In the genomic region with DNA sequence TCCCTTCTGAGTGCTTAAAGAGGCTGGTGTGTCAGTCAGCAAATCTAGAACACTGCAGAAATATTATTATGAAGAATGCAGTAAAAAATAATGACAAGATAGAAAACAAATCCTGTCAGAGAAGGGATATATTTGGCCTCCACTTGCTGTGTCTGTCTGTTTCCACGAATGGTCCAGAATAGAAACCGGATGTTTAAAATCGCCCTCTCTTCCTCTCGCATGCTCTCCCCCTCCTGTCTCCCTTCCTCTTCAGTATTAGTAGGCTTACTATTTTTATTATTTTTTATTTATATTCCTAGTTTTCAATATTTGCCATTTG, we compare ENCODE assay signal across 15 mouse cellular contexts.
DNase-seq lines count a peak whose midpoint lies in the region; ATAC-seq lines count a peak whose summit lies in the region.
"Had no signal": no experiment of that assay in that cellular context is flagged by ENCODE, and none has a peak within 500 bp of the region (broad histone marks: within the 10 kb centered on the region; RNA-seq: fewer than 3 reads in every experiment).

No protein-coding gene starts in this region.

- no peak overlapping the region for H3K4me3 ChIP-seq in forebrain, embryonic 13.5 days
- no peak overlapping the region for H3K4me3 ChIP-seq in forebrain, embryonic 11.5 days (ENCODE audit: low read depth, low read length)
- H3K4me3 ChIP-seq in megakaryocyte, embryonic 14.5 days (replicated peaks) = peak overlapping the region; percentile 23
- no peak overlapping the region for H3K4me3 ChIP-seq in hindbrain, embryonic 15.5 days
- H3K4me3 ChIP-seq: gastrocnemius, adult 2 months; kidney, embryonic 15.5 days; stomach, embryonic 15.5 days had no signal

- H3K27ac ChIP-seq in forebrain, embryonic 13.5 days = peak overlapping the region; percentile 49
- no peak overlapping the region for H3K27ac ChIP-seq in forebrain, embryonic 11.5 days (ENCODE audit: low read depth, low read length)
- peak overlapping the region; percentile 42 for H3K27ac ChIP-seq in hindbrain, embryonic 15.5 days (replicated peaks)
- H3K27ac ChIP-seq: gastrocnemius, adult 2 months; kidney, embryonic 15.5 days; stomach, embryonic 15.5 days had no signal

- 88% methylated on average over 4 of the region's 4 CpGs for WGBS in forebrain, embryonic 13.5 days
- 81% methylated on average over 4 of the region's 4 CpGs for WGBS in forebrain, embryonic 11.5 days
- 84% methylated on average over 4 of the region's 4 CpGs for WGBS in hindbrain, embryonic 15.5 days

- H3K4me1 ChIP-seq in forebrain, embryonic 13.5 days = peaks cover 18% of the 10 kb centered on the region
- H3K4me1 ChIP-seq in forebrain, embryonic 11.5 days (replicated peaks; ENCODE audit: control insufficient read depth, insufficient read depth, low read length) = 0 out of 2 replicates have a peak, but pooled peaks cover 2% of the 10 kb centered on the region
- peaks cover 43% of the 10 kb centered on the region for H3K4me1 ChIP-seq in megakaryocyte, embryonic 14.5 days
- H3K4me1 ChIP-seq in hindbrain, embryonic 15.5 days (replicated peaks) = peaks cover 7% of the 10 kb centered on the region
- H3K4me1 ChIP-seq: kidney, embryonic 15.5 days; stomach, embryonic 15.5 days had no signal

- no peak overlapping the region for H3K4me2 ChIP-seq in forebrain, embryonic 13.5 days
- H3K4me2 ChIP-seq in forebrain, embryonic 11.5 days (ENCODE audit: low read depth, low read length, severe bottlenecking) = no peak overlapping the region
- no peak overlapping the region for H3K4me2 ChIP-seq in hindbrain, embryonic 15.5 days
- H3K4me2 ChIP-seq: kidney, embryonic 15.5 days; stomach, embryonic 15.5 days had no signal

- ATAC-seq in forebrain, embryonic 13.5 days = no peak
- ATAC-seq in forebrain, embryonic 11.5 days (replicated peaks; ENCODE audit: low FRiP score) = no peak
- no peak for ATAC-seq in megakaryocyte, adult 5-6 weeks (ENCODE audit: poor library complexity, severe bottlenecking)
- ATAC-seq in hindbrain, embryonic 15.5 days (ENCODE audit: low FRiP score, low read depth) = no peak

- no peak for DNase-seq in forebrain, embryonic 11.5 days (ENCODE audit: low spot score)
- DNase-seq in kidney, adult 18-20 months = no peak
- DNase-seq in layer of hippocampus, postnatal 25 days (ENCODE audit: extremely low spot score in 1 of 2, low spot score in 1 of 2) = no peak
- no peak for DNase-seq in adrenal gland, postnatal 25 days
- DNase-seq: cerebellum, postnatal 10 days; gastrocnemius, adult 2 months; lung, postnatal 14 days; spleen, adult 18-20 months had no signal

- no peaks in the 10 kb centered on the region for H3K36me3 ChIP-seq in forebrain, embryonic 13.5 days (ENCODE audit: poor library complexity, severe bottlenecking)
- no peaks in the 10 kb centered on the region for H3K36me3 ChIP-seq in forebrain, embryonic 11.5 days (ENCODE audit: control insufficient read depth, insufficient read depth, low read length)
- peaks cover 68% of the 10 kb centered on the region for H3K36me3 ChIP-seq in megakaryocyte, embryonic 14.5 days (replicated peaks; ENCODE audit: low read length)
- no peaks in the 10 kb centered on the region for H3K36me3 ChIP-seq in hindbrain, embryonic 15.5 days
- H3K36me3 ChIP-seq: kidney, embryonic 15.5 days; stomach, embryonic 15.5 days had no signal

- no peaks in the 10 kb centered on the region for H3K27me3 ChIP-seq in forebrain, embryonic 13.5 days
- no peaks in the 10 kb centered on the region for H3K27me3 ChIP-seq in forebrain, embryonic 11.5 days (ENCODE audit: control insufficient read depth, insufficient read depth, low read length)
- H3K27me3 ChIP-seq in megakaryocyte, embryonic 14.5 days (replicated peaks) = no peaks in the 10 kb centered on the region
- H3K27me3 ChIP-seq in hindbrain, embryonic 15.5 days = no peaks in the 10 kb centered on the region
- H3K27me3 ChIP-seq: CH12.LX; kidney, embryonic 15.5 days; stomach, embryonic 15.5 days had no signal

- H3K9me3 ChIP-seq in forebrain, embryonic 13.5 days (replicated peaks) = no peaks in the 10 kb centered on the region
- no peaks in the 10 kb centered on the region for H3K9me3 ChIP-seq in forebrain, embryonic 11.5 days (ENCODE audit: control insufficient read depth, low read length)
- H3K9me3 ChIP-seq in megakaryocyte, embryonic 14.5 days = no peaks in the 10 kb centered on the region
- no peaks in the 10 kb centered on the region for H3K9me3 ChIP-seq in hindbrain, embryonic 15.5 days
- H3K9me3 ChIP-seq: kidney, embryonic 15.5 days; stomach, embryonic 15.5 days had no signal

- no peak overlapping the region for H3K9ac ChIP-seq in forebrain, embryonic 13.5 days
- H3K9ac ChIP-seq in forebrain, embryonic 11.5 days (ENCODE audit: low read length) = no peak overlapping the region
- no peak overlapping the region for H3K9ac ChIP-seq in hindbrain, embryonic 15.5 days
- H3K9ac ChIP-seq: kidney, embryonic 15.5 days; stomach, embryonic 15.5 days had no signal
